ENCODE assay signal across 7 mouse cellular contexts in genomic region chr17:36947051-36947819, GRCm38 (mm10). TPM values are rescaled to one million over a fixed set of nuclear protein-coding genes. Genes with fewer than 3 reads are reported as not detected.
A peak's percentile ranks its signal among the peaks of the same experiment; 100 is the strongest.
DNase-seq lines count a peak whose midpoint lies in the region; ATAC-seq and TF ChIP-seq lines count a peak whose summit lies in the region.

No protein-coding gene starts in this region.

- no peaks in the 10 kb centered on the region for H3K9me3 ChIP-seq in forebrain, embryonic 14.5 days (replicated peaks; ENCODE audit: control insufficient read depth, low read length)
- H3K9me3 ChIP-seq in lung, postnatal 0 days (ENCODE audit: low read length) = no peaks in the 10 kb centered on the region

- WGBS in forebrain, embryonic 14.5 days = 1% methylated on average over 61 of the region's 62 CpGs
- WGBS in lung, postnatal 0 days = 2% methylated on average over 57 of the region's 62 CpGs

- peak overlapping the region; percentile 90 for H3K4me2 ChIP-seq in forebrain, embryonic 14.5 days (ENCODE audit: low read length)
- H3K4me2 ChIP-seq in lung, postnatal 0 days (replicated peaks; ENCODE audit: low read depth, low read length) = peak overlapping the region; percentile 85

- peak overlapping the region; percentile 33; the same call in 1 of the 2 replicates for H3K27ac ChIP-seq in forebrain, embryonic 14.5 days (ENCODE audit: low read depth, low read length)
- H3K27ac ChIP-seq in lung, postnatal 0 days (ENCODE audit: low read length) = no peak overlapping the region

- H3K9ac ChIP-seq in forebrain, embryonic 14.5 days (ENCODE audit: low read length) = peak overlapping the region; percentile 80
- H3K9ac ChIP-seq in lung, postnatal 0 days (replicated peaks; ENCODE audit: low read depth) = peak overlapping the region; percentile 32; the same call in 1 of the 2 replicates

- peak overlapping the region; percentile 44 for H3K4me3 ChIP-seq in forebrain, embryonic 14.5 days (ENCODE audit: low read depth, low read length)
- peak overlapping the region; percentile 42 for H3K4me3 ChIP-seq in lung, postnatal 0 days (ENCODE audit: low read depth, low read length)

- H3K4me1 ChIP-seq in forebrain, embryonic 14.5 days (ENCODE audit: control insufficient read depth, insufficient read depth, low read length) = peaks cover 14% of the 10 kb centered on the region
- peaks cover 11% of the 10 kb centered on the region; the same call in 1 of the 2 replicates for H3K4me1 ChIP-seq in lung, postnatal 0 days (ENCODE audit: insufficient read depth, low read depth, low read length)

- TF ChIP-seq CTCF in lung, postnatal 0 days (IDR thresholded peaks at IDR 0.05) = peak; percentile 55

- peak; percentile 71 for DNase-seq in ZHBTc4 (ENCODE audit: low read depth, low spot score)
- peak; percentile 58 for DNase-seq in cerebellum, adult 11 months
- peak; percentile 61 for DNase-seq in forebrain, embryonic 14.5 days (ENCODE audit: low spot score)
- peak; percentile 57 to 65 for DNase-seq in heart, postnatal 14 days
- peak; percentile 64 to 74 for DNase-seq in kidney, postnatal 4 days
- peak; percentile 26 for DNase-seq in lung, postnatal 0 days (ENCODE audit: low spot score)
- peak; percentile 70 for DNase-seq in right cerebral cortex, adult 18-20 months

- peaks cover 25% of the 10 kb centered on the region for H3K27me3 ChIP-seq in forebrain, embryonic 14.5 days (replicated peaks; ENCODE audit: control insufficient read depth, insufficient read depth, low read length)
- H3K27me3 ChIP-seq in lung, postnatal 0 days (replicated peaks; ENCODE audit: insufficient read depth, low read length) = peaks cover 22% of the 10 kb centered on the region; the same call in 1 of the 2 replicates

- peaks cover 16% of the 10 kb centered on the region for H3K36me3 ChIP-seq in forebrain, embryonic 14.5 days (ENCODE audit: control insufficient read depth, insufficient read depth, low read length)
- H3K36me3 ChIP-seq in lung, postnatal 0 days (ENCODE audit: insufficient read depth, low read length) = no peaks in the 10 kb centered on the region

- peak; percentile 47 for ATAC-seq in forebrain, embryonic 14.5 days
- no peak for ATAC-seq in lung, postnatal 0 days

- intact Hi-C loops in heart, postnatal 14 days (cut with DNase I) = no loop called here

- TF ChIP-seq EP300 in lung, postnatal 0 days (IDR thresholded peaks at IDR 0.05) = no peak

RNA-seq across cellular contexts. Expression of gene Ppp1r11, which starts 4.3 kb away (rescaled TPM):
- polyA plus RNA-seq in forebrain, embryonic 14.5 days (2014; fragmentation: Nextera tagmentation; extraction: Ambion mirVana) = 188 and 228 TPM in 2 replicates
- 10 to 100 TPM; 62.2 to 68.6 TPM for total RNA-seq in heart, postnatal 14 days (2021)
- polyA plus RNA-seq in lung, postnatal 0 days (2015; fragmentation: Nextera tagmentation; extraction: Ambion mirVana) = 96.9 and 108 TPM in 2 replicates

RNA-seq across cellular contexts. Expression of gene Rnf39, which starts 4.5 kb away (rescaled TPM):
- 0.24 and 0.75 TPM in 2 replicates for polyA plus RNA-seq in forebrain, embryonic 14.5 days (2014; fragmentation: Nextera tagmentation; extraction: Ambion mirVana)
- total RNA-seq in heart, postnatal 14 days (2021) = under 1 TPM; 0.49 to 0.57 TPM
- 13.4 and 13.5 TPM in 2 replicates for polyA plus RNA-seq in lung, postnatal 0 days (2015; fragmentation: Nextera tagmentation; extraction: Ambion mirVana)

RNA-seq across cellular contexts. Expression of gene Znrd1, which starts 11.1 kb away (rescaled TPM):
- polyA plus RNA-seq in forebrain, embryonic 14.5 days (2014; fragmentation: Nextera tagmentation; extraction: Ambion mirVana) = 78.3 and 87.9 TPM in 2 replicates
- 10 to 100 TPM; 21.4 to 26.9 TPM for total RNA-seq in heart, postnatal 14 days (2021)
- 63.8 and 72.8 TPM in 2 replicates for polyA plus RNA-seq in lung, postnatal 0 days (2015; fragmentation: Nextera tagmentation; extraction: Ambion mirVana)

RNA-seq across cellular contexts. Expression of gene Znrd1as, which starts 11.2 kb away (rescaled TPM):
- polyA plus RNA-seq in forebrain, embryonic 14.5 days (2014; fragmentation: Nextera tagmentation; extraction: Ambion mirVana) = 5.5 and 6.3 TPM in 2 replicates
- 1 to 10 TPM; 8.5 to 9.9 TPM for total RNA-seq in heart, postnatal 14 days (2021)
- polyA plus RNA-seq in lung, postnatal 0 days (2015; fragmentation: Nextera tagmentation; extraction: Ambion mirVana) = 5.1 and 6.1 TPM in 2 replicates

RNA-seq across cellular contexts. Expression of gene 2410137M14Rik, which starts 33.8 kb away (rescaled TPM):
- 0.35 TPM in 1 of 2 replicates, not detected in the other for polyA plus RNA-seq in forebrain, embryonic 14.5 days (2014; fragmentation: Nextera tagmentation; extraction: Ambion mirVana)
- not detected for total RNA-seq in heart, postnatal 14 days (2021)
- 0.14 TPM in 1 of 2 replicates, not detected in the other for polyA plus RNA-seq in lung, postnatal 0 days (2015; fragmentation: Nextera tagmentation; extraction: Ambion mirVana)
